Mouse (Mus musculus) left cerebral cortex, adult 18-20 months (tissue): Measurements from ENCODE around the gene Arhgef38. TPM values are rescaled to one million over a fixed set of nuclear protein-coding genes. Genes with fewer than 3 reads are reported as not detected.

Source experiments
- DNase-seq, 2 experiments: peaks; one replicate each; pipeline ENCODE4 v3.0.0; 2021 to 2022; ENCODE audit warnings: low spot score in 2 of 2, mixed read lengths in 1 of 2
- total RNA-seq, 2 experiments: library from RNA; stranded (reverse); gene quantifications; 2 replicates each; pipeline ENCODE4 v1.2.3; 2021

Gene Arhgef38
- total RNA-seq, 2 experiments from 2014 or later = 0.30 TPM; not detected in 1

DNA sequence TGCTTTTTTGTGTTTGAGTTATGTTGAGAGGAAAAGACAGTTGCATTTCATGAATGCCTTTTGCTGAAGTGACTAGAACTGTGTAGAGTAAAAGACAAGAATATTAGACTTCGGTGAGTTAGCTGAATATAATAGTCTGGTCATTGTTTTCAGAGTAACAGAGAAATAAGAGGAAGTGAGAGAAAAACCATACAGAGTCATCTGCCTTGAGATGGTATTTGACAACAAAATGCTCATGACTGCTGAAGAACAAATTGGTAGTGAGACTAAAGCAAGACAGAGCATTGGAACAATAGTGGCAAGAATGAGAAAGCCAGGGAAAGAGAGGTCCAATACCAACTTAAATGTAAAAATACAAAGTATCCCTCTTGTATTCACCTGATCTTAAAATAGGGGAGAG, 141.8 kb downstream of the Arhgef38 start:
- DNase-seq = no peak

DNA sequence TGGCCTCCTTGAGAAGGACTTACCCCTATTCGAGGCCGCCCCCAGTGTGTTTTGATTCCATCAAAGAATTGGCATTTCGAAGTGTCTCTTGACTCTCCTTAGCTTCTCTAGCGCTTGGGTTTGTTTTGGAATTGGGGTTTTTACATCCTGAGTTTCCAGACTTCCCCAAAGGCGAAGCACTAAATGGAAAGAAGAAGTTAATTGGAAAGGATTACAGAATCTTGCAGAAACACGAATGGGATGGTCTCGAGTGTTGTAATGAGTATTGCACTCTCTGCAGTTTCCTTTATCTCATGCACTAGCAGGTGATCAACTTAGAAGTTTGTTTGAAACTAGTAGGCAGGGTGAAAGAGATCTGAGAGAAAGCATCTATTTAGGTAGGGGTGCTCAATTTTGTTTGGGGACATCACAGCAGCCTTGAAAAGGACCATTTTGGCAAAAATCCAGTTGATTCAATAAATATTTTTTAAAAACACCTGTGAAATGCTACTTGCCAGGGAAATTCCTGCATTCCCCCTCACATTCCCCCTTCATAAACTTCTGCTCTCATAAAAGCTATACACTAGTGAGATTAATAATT, 142.4 kb downstream of the Arhgef38 start:
- no peak for DNase-seq

DNA sequence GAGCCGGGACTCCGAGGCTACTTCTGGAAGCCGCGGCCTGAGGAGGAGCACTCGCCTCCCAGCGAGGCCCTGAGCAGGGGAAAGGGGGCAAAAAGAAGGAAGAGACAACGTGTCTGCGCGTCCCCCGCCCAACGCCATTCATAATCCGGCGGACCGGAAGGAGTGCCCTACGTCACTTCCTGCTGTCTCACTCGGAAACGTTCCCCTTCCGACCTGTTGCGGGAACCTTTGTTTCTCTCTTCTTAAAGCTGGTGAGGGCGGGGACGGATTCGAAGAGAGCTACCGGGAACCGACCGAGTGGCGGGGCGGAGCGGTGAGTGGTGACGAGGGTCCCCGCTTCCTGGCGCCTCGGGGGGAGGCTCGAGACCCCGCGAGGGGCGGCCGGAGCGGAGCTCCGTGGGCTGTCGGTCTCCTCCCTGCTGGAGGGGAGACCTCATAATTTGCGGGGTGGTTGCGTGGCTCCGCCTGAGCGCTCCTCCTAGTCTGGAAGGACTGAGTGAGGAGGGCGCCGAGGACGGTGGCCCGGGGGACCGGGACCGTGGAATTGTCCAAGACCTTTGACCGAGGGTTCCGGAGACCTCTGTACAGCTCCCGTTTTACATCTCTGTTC, 143.0 kb downstream of the Arhgef38 start, which contains the start of the genes Ints12 and Gstcd:
Ints12 (plus strand) TSS at position 177 of the 610 bp plus-strand sequence.
Gstcd (minus strand) TSS at position 370 of the 610 bp plus-strand sequence.
- peak; percentile 91 to 93 for DNase-seq

DNA sequence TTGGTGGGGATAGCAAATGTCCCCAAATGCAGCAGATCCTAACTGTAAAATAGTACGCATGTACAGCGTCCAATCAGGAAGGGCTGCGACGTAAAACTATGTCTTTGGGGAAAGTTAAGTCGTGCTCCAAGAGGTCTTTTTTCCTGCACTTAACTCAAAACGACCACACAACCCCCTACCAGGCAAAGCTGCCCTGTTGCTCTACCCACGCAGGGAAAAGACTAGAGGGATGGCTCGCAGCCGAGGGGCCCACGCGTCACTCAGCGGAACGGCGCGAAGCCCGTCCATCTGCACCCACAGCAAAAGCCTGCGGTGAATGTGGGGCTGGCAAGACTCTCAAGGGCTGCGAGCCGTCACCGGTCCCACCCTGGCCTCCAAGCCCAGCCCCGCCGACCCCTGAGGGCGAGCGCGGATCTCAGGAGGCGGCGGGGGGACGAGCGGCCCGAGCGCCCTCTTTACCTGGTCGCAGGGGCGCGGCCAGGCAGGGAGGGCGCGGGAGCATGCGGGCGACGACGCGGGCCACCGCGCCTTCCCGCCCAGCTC, 143.6 kb downstream of the Arhgef38 start:
- DNase-seq = peak; percentile 63 to 71

DNA sequence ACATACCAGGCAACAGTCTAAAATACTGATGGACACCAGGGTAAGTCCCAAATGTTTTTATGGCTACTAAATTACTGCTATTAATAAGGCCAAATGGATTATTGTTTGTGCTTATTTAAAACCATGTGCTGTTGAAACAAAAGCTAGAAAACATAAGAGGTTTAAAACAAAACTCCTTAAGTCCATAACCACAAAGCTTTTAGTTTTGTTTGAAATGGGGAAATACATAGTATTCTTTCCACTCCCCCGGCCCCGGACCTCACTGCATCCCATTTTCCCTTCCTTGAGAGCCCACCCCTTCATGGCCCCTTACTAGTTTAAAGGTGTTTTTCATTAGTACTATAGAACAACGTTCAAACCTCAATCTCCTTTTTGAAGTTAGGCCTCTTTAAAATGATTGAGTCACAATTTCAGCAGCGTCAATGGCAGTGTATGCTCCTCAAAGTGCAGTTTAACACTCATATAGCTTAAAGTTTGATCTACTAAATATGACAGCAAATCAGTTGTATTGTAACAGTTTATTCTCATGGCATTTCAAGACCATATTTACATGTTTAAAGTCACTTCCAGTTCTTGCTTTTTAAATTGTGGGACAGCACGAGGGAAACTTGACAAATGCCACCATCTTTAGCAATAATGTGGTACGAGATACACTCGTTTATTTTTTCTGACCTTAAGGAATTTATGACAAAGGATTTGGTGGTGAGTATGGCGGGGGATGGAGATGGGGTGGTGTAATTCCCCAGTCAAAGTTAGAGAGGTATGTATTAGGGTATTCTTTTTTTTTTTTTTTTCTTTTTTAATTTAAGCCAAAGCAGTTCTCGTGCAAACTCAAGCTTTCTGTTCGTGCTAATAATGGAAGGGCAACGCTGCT, 144.3 kb downstream of the Arhgef38 start:
- no peak for DNase-seq

DNA sequence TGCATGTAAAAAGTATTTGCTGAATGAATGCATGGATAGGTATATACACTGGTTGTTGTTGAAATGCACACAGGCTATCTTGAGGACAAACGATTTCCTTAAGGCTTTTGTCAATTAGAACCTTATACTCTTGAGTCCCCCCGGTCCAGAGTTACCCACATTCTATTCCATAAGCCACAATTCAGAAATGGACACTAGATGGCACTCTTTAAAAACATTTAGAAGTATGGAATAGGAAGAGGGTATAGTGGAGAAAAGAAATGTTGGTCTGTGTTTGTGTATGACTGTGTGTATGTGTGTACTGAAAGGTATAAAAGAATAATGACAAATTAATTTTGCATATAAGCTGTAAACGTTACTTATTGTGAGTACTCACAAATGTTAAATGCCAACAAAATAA, 148.9 kb downstream of the Arhgef38 start:
- no peak for DNase-seq

DNA sequence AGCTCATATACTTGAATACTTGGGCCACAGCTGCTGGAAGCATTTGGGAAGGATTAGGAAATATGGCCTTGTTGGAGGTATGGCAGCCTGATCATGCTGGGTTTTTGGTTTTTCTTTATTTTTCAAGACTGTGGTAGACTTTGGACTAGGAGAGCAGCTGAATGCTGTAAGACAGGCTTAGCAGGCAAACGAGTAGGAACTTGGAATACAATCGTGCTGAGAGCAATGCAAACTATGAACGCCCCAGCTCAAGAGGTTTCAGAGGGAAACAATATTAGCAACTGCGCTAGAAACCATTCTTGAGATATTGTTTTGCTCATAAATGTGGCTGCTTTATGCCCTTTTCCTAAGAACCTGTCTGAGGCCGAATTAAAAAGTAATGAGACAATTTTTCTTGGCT, 152.0 kb downstream of the Arhgef38 start:
- no peak for DNase-seq

DNA sequence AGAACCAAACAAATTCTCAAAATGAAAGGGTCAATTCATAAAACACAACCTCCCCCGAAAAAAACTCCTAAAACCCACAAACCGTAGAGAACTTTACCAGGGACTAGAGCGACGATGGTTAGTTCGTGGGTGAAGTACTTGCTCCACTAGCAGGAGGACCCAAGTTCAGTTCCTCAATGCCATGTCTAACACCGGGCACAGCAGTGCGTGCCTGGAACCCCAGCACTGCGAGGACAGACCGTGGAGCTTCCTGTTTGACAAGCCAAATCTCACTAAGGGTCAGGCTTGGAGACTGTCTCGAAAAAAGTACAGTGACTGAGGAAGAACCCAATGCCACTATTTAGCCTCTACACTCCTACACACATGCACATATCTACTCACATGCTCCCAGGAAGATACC, 159.2 kb downstream of the Arhgef38 start:
- no peak for DNase-seq

Other genes starting within 250 kb of the Arhgef38 start
- gene Ints12, start 143.1 kb downstream of the Arhgef38 start, total RNA-seq = 10 to 100 TPM; 14.1 to 14.8 TPM
- gene Gstcd, start 142.9 kb downstream of the Arhgef38 start, total RNA-seq = 10 to 100 TPM in 1 of 2 experiments, 1 to 10 TPM in 1; 9.4 to 11.4 TPM
- gene Ppa2, start 75.2 kb upstream of the Arhgef38 start, total RNA-seq = 10 to 100 TPM; 50.7 to 51.8 TPM